Mouse (Mus musculus): Measurements from ENCODE around the gene Dvl1.

DNA sequence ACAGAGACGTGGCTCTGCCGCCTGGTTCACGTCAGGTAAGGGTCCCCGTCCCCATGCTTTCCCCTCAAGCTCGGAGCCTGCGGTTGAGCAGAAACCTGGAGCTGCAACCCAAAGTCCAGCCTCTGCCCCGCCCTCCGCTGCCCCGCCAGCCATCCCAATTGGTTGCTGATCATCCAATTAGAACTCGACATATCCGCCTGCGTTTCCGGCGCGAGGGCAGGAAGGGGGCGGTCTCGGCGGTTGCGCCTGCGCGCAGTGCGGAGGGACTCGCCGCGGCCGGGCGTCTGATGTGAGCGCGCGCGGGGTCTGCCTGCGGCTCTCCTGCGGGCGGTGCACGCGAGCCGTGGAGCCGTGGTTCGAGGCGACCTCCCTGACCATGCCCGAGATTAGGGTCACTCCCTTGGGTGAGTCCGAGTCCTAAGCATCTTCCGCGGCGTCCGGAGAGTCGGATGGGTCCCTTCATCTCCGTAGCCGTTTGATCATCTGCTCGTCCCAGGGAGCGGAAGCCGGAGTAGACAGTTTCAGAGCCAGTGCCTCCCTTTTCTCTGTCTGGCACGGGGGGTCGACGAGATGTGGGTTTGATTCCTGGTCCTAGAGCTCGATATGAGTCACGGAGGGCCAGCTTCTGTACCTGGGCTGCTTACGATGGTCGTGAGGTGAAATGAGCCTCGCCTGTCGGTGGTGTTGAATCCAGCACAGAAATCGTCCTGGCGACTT lies 22.3 kb downstream of the Dvl1 start, which contains the start of the genes Cptp and Ints11:
- TF ChIP-seq CTCF (IDR thresholded peaks at IDR 0.05; ENCODE audit: extremely low read depth, insufficient read length, insufficient replicate concordance, low read depth, low read length) (no peak), POLR2A (IDR thresholded peaks at IDR 0.05; ENCODE audit: low read depth, low read length) (no peak; the same call in none of the 2 replicates)

All from small intestine, adult 2 months (tissue).